Mouse (Mus musculus): ENCODE measurements around the gene Ccnd2.
A peak's percentile ranks its signal among the peaks of the same experiment; 100 is the strongest.

Gene Ccnd2

GRCm38 (mm10) chr6:127107413-127107812 lies 44.6 kb downstream of the Ccnd2 start:
- no peak for DNase-seq

GRCm38 (mm10) chr6:127106726-127107125 lies 45.3 kb downstream of the Ccnd2 start:
- no peak for DNase-seq

- DNase-seq, result no peak
These were observed 45.8 kb downstream of the Ccnd2 start for GRCm38 (mm10) chr6:127106189-127106588.

- peak; percentile 62 for DNase-seq
These were observed 46.9 kb downstream of the Ccnd2 start for GRCm38 (mm10) chr6:127105107-127105506.

GRCm38 (mm10) chr6:127104396-127105029 lies 47.5 kb downstream of the Ccnd2 start:
- no peak for DNase-seq

- DNase-seq, result no peak
These were observed 48.3 kb downstream of the Ccnd2 start for GRCm38 (mm10) chr6:127103506-127104275.

GRCm38 (mm10) chr6:127094565-127094964 lies 57.4 kb downstream of the Ccnd2 start:
- peak; percentile 32 for DNase-seq

- DNase-seq, result peak; percentile 49
These were observed 65.3 kb downstream of the Ccnd2 start for GRCm38 (mm10) chr6:127086739-127087138.

- DNase-seq, result no peak
These were observed 70.2 kb downstream of the Ccnd2 start for GRCm38 (mm10) chr6:127081820-127082219.

GRCm38 (mm10) chr6:127079867-127080731 lies 71.9 kb downstream of the Ccnd2 start:
- peak; percentile 72 for DNase-seq

All from right cerebral cortex, postnatal 14 days (tissue).